Mouse (Mus musculus): Measurements from ENCODE around the gene Rdh5. TPM values are rescaled to one million over a fixed set of nuclear protein-coding genes. Genes with fewer than 3 reads are reported as not detected.
A peak's percentile ranks its signal among the peaks of the same experiment; 100 is the strongest.

The Rdh5 gene
- 8.8 and 9.9 TPM in 2 replicates for polyA plus RNA-seq (2016; fragmentation: Nextera tagmentation; extraction: Ambion mirVana)

GRCm38 (mm10) chr10:128922822-128923012, at the start of gene Rdh5:
Gene Rdh5, minus strand, starts transcription at chr10:128922888.
- 6% methylated on average over 1 of the region's 1 CpGs for WGBS
- H3K36me3 ChIP-seq: peaks cover 7% of the 10 kb centered on the region; the same call in 1 of the 2 replicates
- peak within 1 kb of the TSS; percentile 87 for H3K4me3 ChIP-seq
- H3K4me1 ChIP-seq: peaks cover 42% of the 10 kb centered on the region
- H3K27ac ChIP-seq: peak within 1 kb of the TSS; percentile 91
- H3K9me3 ChIP-seq: no peaks in the 10 kb centered on the region
- H3K27me3 ChIP-seq (ENCODE audit: insufficient read depth, poor library complexity, severe bottlenecking): 0 out of 2 replicates have a peak, but pooled peaks cover 5% of the 10 kb centered on the region
- no peak for DNase-seq (ENCODE audit: low spot score)

GRCm38 (mm10) chr10:128970740-128971250, 48.1 kb upstream of the Rdh5 start:
- DNase-seq (ENCODE audit: low spot score): no peak
- 31% methylated on average over 1 of the region's 1 CpGs for WGBS
- H3K27ac ChIP-seq: no peak overlapping the region
- H3K4me3 ChIP-seq: no peak overlapping the region
- no peaks in the 10 kb centered on the region for H3K27me3 ChIP-seq (ENCODE audit: insufficient read depth, poor library complexity, severe bottlenecking)
- no peaks in the 10 kb centered on the region for H3K36me3 ChIP-seq
- H3K4me1 ChIP-seq: peaks cover 2% of the 10 kb centered on the region; the same call in 1 of the 2 replicates
- no peaks in the 10 kb centered on the region for H3K9me3 ChIP-seq

GRCm38 (mm10) chr10:128968341-128968749, 45.7 kb upstream of the Rdh5 start:
- DNase-seq (ENCODE audit: low spot score): no peak
- H3K4me1 ChIP-seq: peaks cover 2% of the 10 kb centered on the region; the same call in 1 of the 2 replicates
- no peaks in the 10 kb centered on the region for H3K9me3 ChIP-seq
- 50% methylated on average over 1 of the region's 1 CpGs for WGBS
- H3K36me3 ChIP-seq: no peaks in the 10 kb centered on the region
- no peak overlapping the region for H3K4me3 ChIP-seq
- H3K27me3 ChIP-seq (ENCODE audit: insufficient read depth, poor library complexity, severe bottlenecking): no peaks in the 10 kb centered on the region
- no peak overlapping the region for H3K27ac ChIP-seq

- WGBS: 86% methylated on average over 6 of the region's 6 CpGs
- Histone ChIP-seq H3K9me3 (no peaks in the 10 kb centered on the region), H3K27me3 (ENCODE audit: insufficient read depth, poor library complexity, severe bottlenecking) (no peaks in the 10 kb centered on the region), H3K4me3 (no peak overlapping the region), H3K36me3 (no peaks in the 10 kb centered on the region), H3K4me1 (peaks cover 2% of the 10 kb centered on the region; the same call in 1 of the 2 replicates), H3K27ac (no peak overlapping the region)
- no peak for DNase-seq (ENCODE audit: low spot score)
Measured at GRCm38 (mm10) chr10:128965871-128966270, 43.2 kb upstream of the Rdh5 start.

- DNase-seq (ENCODE audit: low spot score): no peak
Measured at GRCm38 (mm10) chr10:128964961-128965360, 42.3 kb upstream of the Rdh5 start.

GRCm38 (mm10) chr10:128960590-128961584, 38.2 kb upstream of the Rdh5 start, which contains the start of gene Mettl7b:
Gene Mettl7b, minus strand, starts transcription at chr10:128960988.
- WGBS: 75% methylated on average over 12 of the region's 12 CpGs
- Histone ChIP-seq H3K36me3 (no peaks in the 10 kb centered on the region), H3K27ac (no peak within 1 kb of the TSS), H3K4me1 (no peaks in the 10 kb centered on the region), H3K4me3 (no peak within 1 kb of the TSS), H3K9me3 (no peaks in the 10 kb centered on the region), H3K27me3 (ENCODE audit: insufficient read depth, poor library complexity, severe bottlenecking) (peaks cover 12% of the 10 kb centered on the region; the same call in 1 of the 2 replicates)
- no peak for DNase-seq (ENCODE audit: low spot score)

More at GRCm38 (mm10) chr10:128964961-128965360, 42.3 kb upstream of the Rdh5 start:
- no peaks in the 10 kb centered on the region for H3K4me1 ChIP-seq
- no peaks in the 10 kb centered on the region for H3K36me3 ChIP-seq
- WGBS: 75% methylated on average over 2 of the region's 2 CpGs
- no peak overlapping the region for H3K27ac ChIP-seq
- no peaks in the 10 kb centered on the region for H3K9me3 ChIP-seq
- no peak overlapping the region for H3K4me3 ChIP-seq
- no peaks in the 10 kb centered on the region for H3K27me3 ChIP-seq (ENCODE audit: insufficient read depth, poor library complexity, severe bottlenecking)

- no peak overlapping the region for H3K27ac ChIP-seq
- H3K27me3 ChIP-seq (ENCODE audit: insufficient read depth, poor library complexity, severe bottlenecking): peaks cover 14% of the 10 kb centered on the region; the same call in 1 of the 2 replicates
- WGBS: 67% methylated on average over 4 of the region's 4 CpGs
- no peak overlapping the region for H3K4me3 ChIP-seq
- no peak for DNase-seq (ENCODE audit: low spot score)
- H3K4me1 ChIP-seq: no peaks in the 10 kb centered on the region
- H3K36me3 ChIP-seq: no peaks in the 10 kb centered on the region
- no peaks in the 10 kb centered on the region for H3K9me3 ChIP-seq
Measured at GRCm38 (mm10) chr10:128960142-128960541, 37.5 kb upstream of the Rdh5 start.

GRCm38 (mm10) chr10:128958340-128958739, 35.7 kb upstream of the Rdh5 start:
- no peaks in the 10 kb centered on the region for H3K4me1 ChIP-seq
- H3K4me3 ChIP-seq: no peak overlapping the region
- H3K36me3 ChIP-seq: no peaks in the 10 kb centered on the region
- DNase-seq (ENCODE audit: low spot score): no peak
- H3K27ac ChIP-seq: no peak overlapping the region
- 70% methylated on average over 10 of the region's 10 CpGs for WGBS
- peaks cover 14% of the 10 kb centered on the region; the same call in 1 of the 2 replicates for H3K27me3 ChIP-seq (ENCODE audit: insufficient read depth, poor library complexity, severe bottlenecking)
- no peaks in the 10 kb centered on the region for H3K9me3 ChIP-seq

- Histone ChIP-seq H3K4me1 (0 out of 2 replicates have a peak, but pooled peaks cover 4% of the 10 kb centered on the region), H3K27me3 (ENCODE audit: insufficient read depth, poor library complexity, severe bottlenecking) (0 out of 2 replicates have a peak, but pooled peaks cover 8% of the 10 kb centered on the region), H3K36me3 (no peaks in the 10 kb centered on the region), H3K9me3 (no peaks in the 10 kb centered on the region), H3K27ac (no peak overlapping the region), H3K4me3 (no peak overlapping the region)
- no peak for DNase-seq (ENCODE audit: low spot score)
- WGBS: 60% methylated on average over 16 of the region's 16 CpGs
Measured at GRCm38 (mm10) chr10:128950208-128950887, 27.7 kb upstream of the Rdh5 start.

- no peaks in the 10 kb centered on the region for H3K36me3 ChIP-seq
- H3K4me3 ChIP-seq: no peak overlapping the region
- H3K4me1 ChIP-seq: 0 out of 2 replicates have a peak, but pooled peaks cover 4% of the 10 kb centered on the region
- no peak overlapping the region for H3K27ac ChIP-seq
- no peak for DNase-seq (ENCODE audit: low spot score)
- peaks cover 27% of the 10 kb centered on the region; the same call in 1 of the 2 replicates for H3K27me3 ChIP-seq (ENCODE audit: insufficient read depth, poor library complexity, severe bottlenecking)
- no peaks in the 10 kb centered on the region for H3K9me3 ChIP-seq
- 92% methylated on average over 4 of the region's 4 CpGs for WGBS
Measured at GRCm38 (mm10) chr10:128947496-128947895, 24.8 kb upstream of the Rdh5 start.

GRCm38 (mm10) chr10:128945675-128946074, 23.0 kb upstream of the Rdh5 start:
- Histone ChIP-seq H3K27ac (no peak overlapping the region), H3K36me3 (no peaks in the 10 kb centered on the region), H3K4me1 (0 out of 2 replicates have a peak, but pooled peaks cover 4% of the 10 kb centered on the region), H3K4me3 (no peak overlapping the region), H3K27me3 (ENCODE audit: insufficient read depth, poor library complexity, severe bottlenecking) (peaks cover 39% of the 10 kb centered on the region; the same call in 1 of the 2 replicates), H3K9me3 (no peaks in the 10 kb centered on the region)
- 20% methylated on average over 3 of the region's 3 CpGs for WGBS
- no peak for DNase-seq (ENCODE audit: low spot score)

GRCm38 (mm10) chr10:128940475-128941061, 17.9 kb upstream of the Rdh5 start:
- Histone ChIP-seq H3K36me3 (no peaks in the 10 kb centered on the region), H3K4me3 (no peak overlapping the region), H3K9me3 (no peaks in the 10 kb centered on the region), H3K4me1 (no peaks in the 10 kb centered on the region), H3K27ac (no peak overlapping the region), H3K27me3 (ENCODE audit: insufficient read depth, poor library complexity, severe bottlenecking) (peaks cover 53% of the 10 kb centered on the region)
- no peak for DNase-seq (ENCODE audit: low spot score)
- WGBS: 82% methylated on average over 10 of the region's 10 CpGs
